Mouse (Mus musculus): ENCODE data around the gene Mrgprb1. TPM values are rescaled to one million over a fixed set of nuclear protein-coding genes. Genes with fewer than 3 reads are reported as not detected.
"Not testable (repeated sequence)": the region's sequence is repeated elsewhere in the genome, so short reads cannot be mapped to it uniquely, and the experiment has no call there.

The Mrgprb1 gene
- not detected for polyA plus RNA-seq (2012; fragmentation: generic; extraction: Trizol)
- long read RNA-seq, experiment 1 = 0 reads
- long read RNA-seq, experiment 2 = 0 reads

DNA sequence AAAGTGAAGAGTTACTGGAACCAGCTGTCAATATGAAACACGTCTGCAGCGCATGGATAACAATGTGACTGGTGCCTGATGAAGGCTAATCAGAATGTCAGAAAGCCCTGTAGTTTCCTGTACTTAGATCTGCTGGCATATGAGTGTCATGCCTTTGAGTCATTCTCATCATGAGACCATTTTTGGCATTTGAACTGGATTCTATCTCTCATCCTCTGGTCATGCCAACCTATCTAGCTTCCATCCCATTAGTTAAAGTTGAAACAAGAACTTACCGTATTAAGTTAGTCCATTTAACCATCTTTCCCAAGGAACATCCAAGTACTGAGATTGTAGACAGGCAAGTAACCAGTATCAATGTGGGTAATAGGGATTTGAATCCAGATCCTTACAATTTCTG, at the start of gene Mrgprb1:
Gene Mrgprb1, minus strand, starts transcription at position 101 of the 400 bp plus-strand sequence.
- H3K36me3 ChIP-seq (ENCODE audit: control insufficient read depth, insufficient read depth) = no peaks in the 10 kb centered on the region

DNA sequence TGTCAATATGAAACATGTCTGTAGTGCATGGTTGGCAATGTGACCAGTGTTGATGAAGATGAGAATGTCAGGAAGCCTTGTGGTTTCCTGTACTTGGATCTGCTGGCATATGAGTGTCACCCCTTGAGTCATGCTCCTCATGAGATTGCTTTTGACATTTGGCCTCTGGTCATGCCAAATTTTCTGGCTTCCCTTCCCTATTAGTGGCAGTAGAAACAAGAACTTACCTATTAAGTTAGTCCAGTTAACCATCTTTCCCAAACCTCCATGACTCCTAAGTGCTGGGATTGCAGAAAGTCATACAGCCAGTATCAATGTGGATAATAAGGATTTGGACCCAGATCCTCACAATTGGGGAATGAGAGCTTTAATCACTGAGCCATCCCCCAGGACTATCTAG, 43.1 kb upstream of the Mrgprb1 start, which contains the start of gene Mrgprx2:
Gene Mrgprx2, minus strand, starts transcription at position 101 of the 400 bp plus-strand sequence.
- TF ChIP-seq CEBPB (IDR thresholded peaks at IDR 0.05; ENCODE audit: low read depth) (no peak), MYOD1 (IDR thresholded peaks at IDR 0.05; ENCODE audit: control insufficient read depth, insufficient read length, low read depth) (no peak), USF1 (IDR thresholded peaks at IDR 0.05; ENCODE audit: low read depth) (no peak), CTCF (IDR thresholded peaks at IDR 0.05; ENCODE audit: control insufficient read depth, insufficient read depth, insufficient read length) (no peak), MAX (IDR thresholded peaks at IDR 0.05) (no peak), MYOG (IDR thresholded peaks at IDR 0.05; ENCODE audit: control insufficient read depth, extremely low read depth, insufficient read length) (no peak), FOSL1 (IDR thresholded peaks at IDR 0.05; ENCODE audit: insufficient read depth, low read length, poor library complexity, severe bottlenecking) (no peak)
- Histone ChIP-seq H3ac (ENCODE audit: control insufficient read depth, insufficient read length, low read depth) (no peak within 1 kb of the TSS), H3K79me2 (ENCODE audit: control insufficient read depth, insufficient read depth) (no peaks in the 10 kb centered on the region), H3K79me3 (ENCODE audit: low read depth) (no peaks in the 10 kb centered on the region), H3K4me3 (ENCODE audit: insufficient read depth, poor library complexity, severe bottlenecking) (no peak within 1 kb of the TSS), H3K36me3 (ENCODE audit: control insufficient read depth, insufficient read depth) (no peaks in the 10 kb centered on the region), H3K27me3 (ENCODE audit: control insufficient read depth, insufficient read depth, insufficient read length) (no peaks in the 10 kb centered on the region)

More for the DNA sequence above, at the start of gene Mrgprb1:
- Histone ChIP-seq H3K79me2 (ENCODE audit: control insufficient read depth, insufficient read depth) (no peaks in the 10 kb centered on the region), H3K79me3 (ENCODE audit: low read depth) (no peaks in the 10 kb centered on the region), H3K27me3 (ENCODE audit: control insufficient read depth, insufficient read depth, insufficient read length) (no peaks in the 10 kb centered on the region), H3ac (ENCODE audit: control insufficient read depth, insufficient read length, low read depth) (no peak within 1 kb of the TSS), H3K4me3 (ENCODE audit: insufficient read depth, poor library complexity, severe bottlenecking) (no peak within 1 kb of the TSS)
- no peak for TF ChIP-seq FOSL1 (IDR thresholded peaks at IDR 0.05; ENCODE audit: insufficient read depth, low read length, poor library complexity, severe bottlenecking)
- TF ChIP-seq CTCF (IDR thresholded peaks at IDR 0.05; ENCODE audit: control insufficient read depth, insufficient read depth, insufficient read length) = no peak
- no peak for TF ChIP-seq MAX (IDR thresholded peaks at IDR 0.05)
- no peak for TF ChIP-seq MYOG (IDR thresholded peaks at IDR 0.05; ENCODE audit: control insufficient read depth, extremely low read depth, insufficient read length)
- TF ChIP-seq MYOD1 (IDR thresholded peaks at IDR 0.05; ENCODE audit: control insufficient read depth, insufficient read length, low read depth) = no peak
- TF ChIP-seq CEBPB (IDR thresholded peaks at IDR 0.05; ENCODE audit: low read depth) = no peak
- no peak for TF ChIP-seq USF1 (IDR thresholded peaks at IDR 0.05; ENCODE audit: low read depth)

DNA sequence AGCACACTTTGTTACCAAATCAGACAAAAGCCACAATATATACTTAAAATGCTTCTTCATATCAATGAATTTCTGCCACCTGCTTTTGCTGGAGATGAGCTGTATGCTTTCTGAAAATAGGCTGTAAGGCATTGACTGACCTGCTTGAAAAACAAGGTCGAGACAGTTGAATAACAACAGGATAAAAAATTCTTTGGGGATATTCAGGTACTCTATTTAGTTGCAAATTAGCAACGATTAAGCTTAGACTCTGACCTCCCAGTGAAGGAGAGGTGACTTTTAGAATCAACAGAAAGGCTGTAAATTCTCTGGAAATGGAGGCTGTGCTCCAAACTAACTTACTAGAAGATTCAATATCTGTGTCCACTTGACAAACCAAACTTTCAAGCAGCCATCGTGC, 19.6 kb downstream of the Mrgprb1 start:
- Histone ChIP-seq H3K79me3 (ENCODE audit: low read depth) (no peaks in the 10 kb centered on the region), H3K36me3 (ENCODE audit: control insufficient read depth, insufficient read depth) (no peaks in the 10 kb centered on the region), H3K79me2 (ENCODE audit: control insufficient read depth, insufficient read depth) (no peaks in the 10 kb centered on the region), H3K4me3 (ENCODE audit: insufficient read depth, poor library complexity, severe bottlenecking) (no peak overlapping the region), H3K27me3 (ENCODE audit: control insufficient read depth, insufficient read depth, insufficient read length) (no peaks in the 10 kb centered on the region), H3ac (ENCODE audit: control insufficient read depth, insufficient read length, low read depth) (no peak overlapping the region)
- no peak for TF ChIP-seq MYOD1 (IDR thresholded peaks at IDR 0.05; ENCODE audit: control insufficient read depth, insufficient read length, low read depth)
- TF ChIP-seq USF1 (IDR thresholded peaks at IDR 0.05; ENCODE audit: low read depth) = no peak
- TF ChIP-seq MYOG (IDR thresholded peaks at IDR 0.05; ENCODE audit: control insufficient read depth, extremely low read depth, insufficient read length) = no peak
- TF ChIP-seq FOSL1 (IDR thresholded peaks at IDR 0.05; ENCODE audit: insufficient read depth, low read length, poor library complexity, severe bottlenecking) = no peak
- TF ChIP-seq CEBPB (IDR thresholded peaks at IDR 0.05; ENCODE audit: low read depth) = no peak
- TF ChIP-seq CTCF (IDR thresholded peaks at IDR 0.05; ENCODE audit: control insufficient read depth, insufficient read depth, insufficient read length) = no peak
- TF ChIP-seq MAX (IDR thresholded peaks at IDR 0.05) = no peak

DNA sequence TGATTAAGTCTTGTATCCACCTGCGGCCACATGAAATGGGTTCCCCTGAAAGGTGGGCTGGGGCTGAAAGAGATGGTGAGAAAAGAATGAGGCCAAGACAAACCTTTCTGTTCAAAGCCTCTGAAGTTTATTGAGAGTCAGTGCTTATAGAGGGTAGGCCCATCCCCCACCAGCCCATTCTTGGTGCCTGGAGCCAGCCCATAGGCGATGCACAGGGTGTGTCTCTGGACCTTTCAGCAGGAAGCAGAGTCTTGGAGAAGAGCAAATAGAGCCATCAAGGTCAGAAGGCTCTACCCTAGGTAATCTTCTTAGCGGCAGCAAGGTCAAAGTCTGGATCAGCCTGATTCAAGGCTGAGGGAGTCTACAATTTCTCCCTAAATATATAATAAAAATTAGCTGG, 20.2 kb downstream of the Mrgprb1 start:
- H3K79me3 ChIP-seq (ENCODE audit: low read depth); H3K27me3 ChIP-seq (ENCODE audit: control insufficient read depth, insufficient read depth, insufficient read length); H3K4me3 ChIP-seq (ENCODE audit: insufficient read depth, poor library complexity, severe bottlenecking); H3ac ChIP-seq (ENCODE audit: control insufficient read depth, insufficient read length, low read depth); H3K79me2 ChIP-seq (ENCODE audit: control insufficient read depth, insufficient read depth); H3K36me3 ChIP-seq (ENCODE audit: control insufficient read depth, insufficient read depth): not testable (repeated sequence)

Other genes with a start within 250 kb of the Mrgprb1 start
- gene Mrgprb8, start 67.8 kb downstream of the Mrgprb1 start, polyA plus RNA-seq (2012; fragmentation: generic; extraction: Trizol) = not detected
- not detected for gene Mrgprx2, start 43.0 kb upstream of the Mrgprb1 start, polyA plus RNA-seq (2012; fragmentation: generic; extraction: Trizol)
- not detected for gene Mrgprb2, start 101.7 kb upstream of the Mrgprb1 start, polyA plus RNA-seq (2012; fragmentation: generic; extraction: Trizol)
- gene Mrgprb3, start 187.5 kb upstream of the Mrgprb1 start, polyA plus RNA-seq (2012; fragmentation: generic; extraction: Trizol) = not detected

All from C2C12 (cell line).